Mouse (Mus musculus): ENCODE data around the gene Gm10799. TPM values are rescaled to one million over a fixed set of nuclear protein-coding genes. Genes with fewer than 3 reads are reported as not detected.

Gene Gm10799
- polyA plus RNA-seq, 1 experiment: not detected

- Histone ChIP-seq H3K9ac (ENCODE audit: low read depth, poor library complexity, severe bottlenecking) (no peak overlapping the region), H3K27me3 (ENCODE audit: control insufficient read depth, insufficient read depth, low read length, poor library complexity, severe bottlenecking) (no peaks in the 10 kb centered on the region), H3K9me3 (replicated peaks; ENCODE audit: control insufficient read depth, insufficient read depth, low read length, poor library complexity, severe bottlenecking) (no peaks in the 10 kb centered on the region), H3K27ac (ENCODE audit: insufficient read depth, low read length) (no peak overlapping the region), H3K36me3 (ENCODE audit: control insufficient read depth, insufficient read depth, low read length, poor library complexity, severe bottlenecking) (peaks cover 5% of the 10 kb centered on the region; the same call in 1 of the 2 replicates), H3K4me3 (ENCODE audit: low read depth, low read length) (no peak overlapping the region), H3K4me1 (ENCODE audit: control insufficient read depth, insufficient read depth, low read length) (peaks cover 3% of the 10 kb centered on the region)
- no peak for TF ChIP-seq POLR2A (IDR thresholded peaks at IDR 0.05; ENCODE audit: insufficient read depth, low read length)
- no peak for TF ChIP-seq CTCF (IDR thresholded peaks at IDR 0.05; ENCODE audit: low read depth, low read length)
- no peak for TF ChIP-seq EP300 (IDR thresholded peaks at IDR 0.05; ENCODE audit: insufficient read depth, low read depth, low read length)
Measured at GRCm38 (mm10) chr2:104038236-104038635, 30.1 kb downstream of the Gm10799 start.

- Histone ChIP-seq H3K9ac (ENCODE audit: low read depth, poor library complexity, severe bottlenecking) (no peak overlapping the region), H3K4me1 (ENCODE audit: control insufficient read depth, insufficient read depth, low read length) (peaks cover 1% of the 10 kb centered on the region), H3K36me3 (ENCODE audit: control insufficient read depth, insufficient read depth, low read length, poor library complexity, severe bottlenecking) (peaks cover 5% of the 10 kb centered on the region; the same call in 1 of the 2 replicates), H3K9me3 (replicated peaks; ENCODE audit: control insufficient read depth, insufficient read depth, low read length, poor library complexity, severe bottlenecking) (no peaks in the 10 kb centered on the region), H3K27ac (ENCODE audit: insufficient read depth, low read length) (no peak overlapping the region), H3K4me3 (ENCODE audit: low read depth, low read length) (no peak overlapping the region), H3K27me3 (ENCODE audit: control insufficient read depth, insufficient read depth, low read length, poor library complexity, severe bottlenecking) (no peaks in the 10 kb centered on the region)
- TF ChIP-seq POLR2A (IDR thresholded peaks at IDR 0.05; ENCODE audit: insufficient read depth, low read length) (no peak), EP300 (IDR thresholded peaks at IDR 0.05; ENCODE audit: insufficient read depth, low read depth, low read length) (no peak), CTCF (IDR thresholded peaks at IDR 0.05; ENCODE audit: low read depth, low read length) (no peak)
Measured at GRCm38 (mm10) chr2:104036316-104036715, 32.0 kb downstream of the Gm10799 start.

DNA sequence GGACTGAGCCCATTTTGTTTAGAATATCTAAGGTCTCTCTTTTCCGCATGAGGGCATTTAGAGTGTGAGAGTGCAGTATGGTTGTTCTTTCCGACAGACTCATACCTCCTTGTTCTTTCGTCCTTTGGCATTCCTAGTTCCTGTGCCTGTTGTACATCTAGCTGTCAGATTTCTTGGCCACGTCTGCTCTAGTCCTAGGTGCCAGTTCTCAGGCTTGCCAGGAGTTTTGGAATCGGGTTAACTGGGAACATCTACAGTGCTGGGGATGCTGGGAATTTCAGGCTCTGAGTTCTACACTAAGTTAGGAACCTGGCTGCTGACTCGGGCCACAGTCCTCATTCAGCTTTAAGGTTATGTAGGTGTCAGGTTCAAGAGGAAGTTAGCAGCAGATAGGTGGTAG lies 32.8 kb downstream of the Gm10799 start:
- H3K36me3 ChIP-seq (ENCODE audit: control insufficient read depth, insufficient read depth, low read length, poor library complexity, severe bottlenecking): peaks cover 5% of the 10 kb centered on the region; the same call in 1 of the 2 replicates

DNA sequence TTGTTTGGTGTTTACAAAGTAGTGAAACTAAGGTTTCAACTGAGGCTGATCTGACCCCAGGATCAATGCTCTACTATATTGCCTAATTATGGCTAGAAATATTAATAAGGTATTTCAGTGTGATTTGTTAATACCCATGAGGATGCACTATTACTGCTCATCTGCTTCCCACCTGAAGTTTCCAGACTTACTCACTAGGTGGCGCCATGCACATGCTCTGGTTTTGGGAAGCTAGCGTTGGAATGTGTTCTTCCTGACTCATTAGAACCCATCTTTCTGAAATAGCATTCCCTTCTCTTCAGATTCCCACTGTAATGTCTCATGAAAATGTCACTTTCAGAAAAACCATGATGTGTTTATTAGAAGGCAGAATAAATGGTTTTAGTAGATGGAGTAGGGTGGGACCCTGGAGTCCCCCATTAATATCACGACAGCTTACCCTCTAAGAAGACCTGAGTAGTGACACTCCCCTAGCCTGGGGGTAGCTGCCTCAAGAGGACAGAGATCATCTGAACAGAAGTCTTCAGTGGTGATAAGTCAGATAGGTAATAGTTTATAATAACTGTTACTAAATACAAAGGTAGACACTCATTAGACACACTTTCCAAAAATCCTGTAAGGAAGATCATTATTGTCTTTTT lies 33.4 kb downstream of the Gm10799 start:
- Histone ChIP-seq H3K27ac (ENCODE audit: insufficient read depth, low read length) (no peak overlapping the region), H3K9me3 (replicated peaks; ENCODE audit: control insufficient read depth, insufficient read depth, low read length, poor library complexity, severe bottlenecking) (no peaks in the 10 kb centered on the region), H3K4me3 (ENCODE audit: low read depth, low read length) (no peak overlapping the region), H3K36me3 (ENCODE audit: control insufficient read depth, insufficient read depth, low read length, poor library complexity, severe bottlenecking) (peaks cover 5% of the 10 kb centered on the region; the same call in 1 of the 2 replicates), H3K27me3 (ENCODE audit: control insufficient read depth, insufficient read depth, low read length, poor library complexity, severe bottlenecking) (no peaks in the 10 kb centered on the region), H3K9ac (ENCODE audit: low read depth, poor library complexity, severe bottlenecking) (no peak overlapping the region), H3K4me1 (ENCODE audit: control insufficient read depth, insufficient read depth, low read length) (no peaks in the 10 kb centered on the region)
- peak; percentile 24 for TF ChIP-seq CTCF (IDR thresholded peaks at IDR 0.05; ENCODE audit: low read depth, low read length)
- no peak for TF ChIP-seq POLR2A (IDR thresholded peaks at IDR 0.05; ENCODE audit: insufficient read depth, low read length)

More for the DNA sequence above, 32.8 kb downstream of the Gm10799 start:
- H3K4me3 ChIP-seq (ENCODE audit: low read depth, low read length): no peak overlapping the region
- no peak overlapping the region for H3K27ac ChIP-seq (ENCODE audit: insufficient read depth, low read length)
- H3K4me1 ChIP-seq (ENCODE audit: control insufficient read depth, insufficient read depth, low read length): no peaks in the 10 kb centered on the region
- TF ChIP-seq POLR2A (IDR thresholded peaks at IDR 0.05; ENCODE audit: insufficient read depth, low read length) (no peak), CTCF (IDR thresholded peaks at IDR 0.05; ENCODE audit: low read depth, low read length) (no peak), EP300 (IDR thresholded peaks at IDR 0.05; ENCODE audit: insufficient read depth, low read depth, low read length) (no peak)
- H3K27me3 ChIP-seq (ENCODE audit: control insufficient read depth, insufficient read depth, low read length, poor library complexity, severe bottlenecking): no peaks in the 10 kb centered on the region
- H3K9ac ChIP-seq (ENCODE audit: low read depth, poor library complexity, severe bottlenecking): no peak overlapping the region
- H3K9me3 ChIP-seq (replicated peaks; ENCODE audit: control insufficient read depth, insufficient read depth, low read length, poor library complexity, severe bottlenecking): no peaks in the 10 kb centered on the region

DNA sequence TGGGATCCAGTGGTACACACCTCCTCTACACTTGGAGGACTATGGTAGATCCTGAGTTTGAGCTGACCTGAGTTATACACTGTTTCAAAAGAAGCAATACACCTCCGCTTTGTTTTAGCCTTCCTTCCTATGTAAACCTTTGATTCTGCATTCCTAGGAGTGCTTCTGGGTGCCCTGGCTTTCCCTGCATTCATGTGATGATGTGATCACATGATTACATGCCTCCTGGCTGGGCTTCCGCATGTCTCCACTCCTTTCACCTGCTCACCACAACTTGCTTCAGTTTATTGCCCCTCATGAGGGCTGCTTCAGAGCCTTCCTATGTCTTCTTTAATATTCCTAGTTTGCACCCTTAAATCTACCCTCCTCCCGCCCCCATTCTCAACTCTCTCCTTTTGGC lies 36.3 kb downstream of the Gm10799 start:
- Histone ChIP-seq H3K36me3 (ENCODE audit: control insufficient read depth, insufficient read depth, low read length, poor library complexity, severe bottlenecking) (peaks cover 5% of the 10 kb centered on the region; the same call in 1 of the 2 replicates), H3K9me3 (replicated peaks; ENCODE audit: control insufficient read depth, insufficient read depth, low read length, poor library complexity, severe bottlenecking) (no peaks in the 10 kb centered on the region), H3K4me3 (ENCODE audit: low read depth, low read length) (no peak overlapping the region), H3K27ac (ENCODE audit: insufficient read depth, low read length) (no peak overlapping the region), H3K9ac (ENCODE audit: low read depth, poor library complexity, severe bottlenecking) (no peak overlapping the region), H3K4me1 (ENCODE audit: control insufficient read depth, insufficient read depth, low read length) (no peaks in the 10 kb centered on the region), H3K27me3 (ENCODE audit: control insufficient read depth, insufficient read depth, low read length, poor library complexity, severe bottlenecking) (no peaks in the 10 kb centered on the region)
- TF ChIP-seq EP300 (IDR thresholded peaks at IDR 0.05; ENCODE audit: insufficient read depth, low read depth, low read length) (peak; percentile 26; the same call in 1 of the 2 replicates), CTCF (IDR thresholded peaks at IDR 0.05; ENCODE audit: low read depth, low read length) (no peak), POLR2A (IDR thresholded peaks at IDR 0.05; ENCODE audit: insufficient read depth, low read length) (no peak)

GRCm38 (mm10) chr2:104030381-104030780 lies 38.0 kb downstream of the Gm10799 start:
- no peaks in the 10 kb centered on the region for H3K4me1 ChIP-seq (ENCODE audit: control insufficient read depth, insufficient read depth, low read length)
- H3K27ac ChIP-seq (ENCODE audit: insufficient read depth, low read length): no peak overlapping the region
- H3K36me3 ChIP-seq (ENCODE audit: control insufficient read depth, insufficient read depth, low read length, poor library complexity, severe bottlenecking): peaks cover 3% of the 10 kb centered on the region; the same call in 1 of the 2 replicates
- no peaks in the 10 kb centered on the region for H3K9me3 ChIP-seq (replicated peaks; ENCODE audit: control insufficient read depth, insufficient read depth, low read length, poor library complexity, severe bottlenecking)
- H3K4me3 ChIP-seq (ENCODE audit: low read depth, low read length): no peak overlapping the region
- H3K27me3 ChIP-seq (ENCODE audit: control insufficient read depth, insufficient read depth, low read length, poor library complexity, severe bottlenecking): no peaks in the 10 kb centered on the region
- H3K9ac ChIP-seq (ENCODE audit: low read depth, poor library complexity, severe bottlenecking): no peak overlapping the region
- no peak for TF ChIP-seq EP300 (IDR thresholded peaks at IDR 0.05; ENCODE audit: insufficient read depth, low read depth, low read length)
- TF ChIP-seq POLR2A (IDR thresholded peaks at IDR 0.05; ENCODE audit: insufficient read depth, low read length): no peak
- no peak for TF ChIP-seq CTCF (IDR thresholded peaks at IDR 0.05; ENCODE audit: low read depth, low read length)
